Mouse (Mus musculus) colon, adult 2 months (tissue): ENCODE results near the gene 3110009E18Rik. TPM values are rescaled to one million over a fixed set of nuclear protein-coding genes. Genes with fewer than 3 reads are reported as not detected.

Source experiments
- polyA plus RNA-seq: library from polyadenylated mRNA; depleted of rRNA; stranded (reverse); fragments of >200 nt; gene quantifications from 2 replicates; pipeline ENCODE4 v1.2.3, GENCODE M21; 2012; rRNA removed

Gene 3110009E18Rik
- polyA plus RNA-seq = 0.67 and 1.0 TPM in 2 replicates

GRCm38 (mm10) chr1:120120969-120121811 lies at the start of gene 3110009E18Rik, which contains the start of gene Dbi:
3110009E18Rik (plus strand) TSS chr1:120121187.
Dbi (minus strand) TSS chr1:120121078.

GRCm38 (mm10) chr1:120073519-120074306 lies 47.3 kb upstream of the 3110009E18Rik start, which contains the start of gene Tmem37:
Tmem37 (minus strand) TSS chr1:120074074.

Other genes with a start within 250 kb of the 3110009E18Rik start
- gene Tmem177, start 208.0 kb upstream of the 3110009E18Rik start, polyA plus RNA-seq = 3.5 and 3.6 TPM in 2 replicates
- gene Cfap221, start 124.0 kb upstream of the 3110009E18Rik start, polyA plus RNA-seq = not detected in 2 replicates
- 0.28 and 0.44 TPM in 2 replicates for gene Sctr, start 114.3 kb upstream of the 3110009E18Rik start, polyA plus RNA-seq
- gene Tmem37, start 47.1 kb upstream of the 3110009E18Rik start, polyA plus RNA-seq = 104 and 192 TPM in 2 replicates
- gene Dbi, start 109 bp upstream of the 3110009E18Rik start, polyA plus RNA-seq = 281 and 308 TPM in 2 replicates
- 76.3 and 80.5 TPM in 2 replicates for gene Steap3, start 151.5 kb downstream of the 3110009E18Rik start, polyA plus RNA-seq
- 0.07 TPM in 1 of 2 replicates, not detected in the other for gene C1ql2, start 219.4 kb downstream of the 3110009E18Rik start, polyA plus RNA-seq